10 mouse cellular contexts compared by ENCODE assay signal in genomic region chr15:84351915-84352844, GRCm38 (mm10). TPM values are rescaled to one million over a fixed set of nuclear protein-coding genes. Genes with fewer than 3 reads are reported as not detected.
DNase-seq lines count a peak whose midpoint lies in the region; ATAC-seq lines count a peak whose summit lies in the region.
"Had no signal": no experiment of that assay in that cellular context is flagged by ENCODE, and none has a peak within 500 bp of the region (broad histone marks: within the 10 kb centered on the region; RNA-seq: fewer than 3 reads in every experiment).

No protein-coding gene starts in this region.

- H3K4me3 ChIP-seq in hindbrain, embryonic 14.5 days (replicated peaks; ENCODE audit: low read length) = no peak overlapping the region
- no peak overlapping the region for H3K4me3 ChIP-seq in limb, embryonic 12.5 days (replicated peaks)
- no peak overlapping the region for H3K4me3 ChIP-seq in stomach, embryonic 16.5 days (replicated peaks; ENCODE audit: low read length)
- H3K4me3 ChIP-seq: heart, embryonic 12.5 days; liver, embryonic 13.5 days had no signal

- H3K27me3 ChIP-seq in hindbrain, embryonic 14.5 days (ENCODE audit: control insufficient read depth, insufficient read depth, low read length) = no peaks in the 10 kb centered on the region
- no peaks in the 10 kb centered on the region for H3K27me3 ChIP-seq in limb, embryonic 12.5 days
- H3K27me3 ChIP-seq in stomach, embryonic 16.5 days (ENCODE audit: control insufficient read depth, insufficient read depth, low read length) = no peaks in the 10 kb centered on the region
- H3K27me3 ChIP-seq: heart, embryonic 12.5 days; liver, embryonic 13.5 days; Patski had no signal

- H3K4me1 ChIP-seq in hindbrain, embryonic 14.5 days (replicated peaks; ENCODE audit: control insufficient read depth, insufficient read depth, low read length) = peaks cover 19% of the 10 kb centered on the region; the same call in 1 of the 2 replicates
- H3K4me1 ChIP-seq in limb, embryonic 12.5 days (replicated peaks) = peaks cover 22% of the 10 kb centered on the region
- no peaks in the 10 kb centered on the region for H3K4me1 ChIP-seq in stomach, embryonic 16.5 days (ENCODE audit: control insufficient read depth, insufficient read depth, low read length)
- H3K4me1 ChIP-seq: liver, embryonic 13.5 days had no signal

- 57% methylated on average over 21 of the region's 21 CpGs for WGBS in hindbrain, embryonic 14.5 days
- 42% methylated on average over 21 of the region's 21 CpGs for WGBS in limb, embryonic 12.5 days
- 45% methylated on average over 21 of the region's 21 CpGs for WGBS in stomach, embryonic 16.5 days

- H3K4me2 ChIP-seq in hindbrain, embryonic 14.5 days (replicated peaks) = no peak overlapping the region
- 0 out of 2 replicates have a peak overlapping the region, but pooled peaks have one; percentile 1 for H3K4me2 ChIP-seq in limb, embryonic 12.5 days
- no peak overlapping the region for H3K4me2 ChIP-seq in stomach, embryonic 16.5 days (ENCODE audit: low read depth, low read length)
- H3K4me2 ChIP-seq: heart, embryonic 12.5 days; liver, embryonic 13.5 days had no signal

- no peaks in the 10 kb centered on the region for H3K36me3 ChIP-seq in hindbrain, embryonic 14.5 days (replicated peaks; ENCODE audit: control insufficient read depth, insufficient read depth)
- H3K36me3 ChIP-seq in limb, embryonic 12.5 days = no peaks in the 10 kb centered on the region
- H3K36me3 ChIP-seq in stomach, embryonic 16.5 days (ENCODE audit: control insufficient read depth, insufficient read depth, low read length) = no peaks in the 10 kb centered on the region
- H3K36me3 ChIP-seq: heart, embryonic 12.5 days; liver, embryonic 13.5 days had no signal

- H3K9me3 ChIP-seq in hindbrain, embryonic 14.5 days (ENCODE audit: control insufficient read depth, low read length) = peaks cover 5% of the 10 kb centered on the region; the same call in 1 of the 2 replicates
- H3K9me3 ChIP-seq in limb, embryonic 12.5 days = peaks cover 9% of the 10 kb centered on the region; the same call in 1 of the 2 replicates
- no peaks in the 10 kb centered on the region for H3K9me3 ChIP-seq in stomach, embryonic 16.5 days (replicated peaks; ENCODE audit: control insufficient read depth, low read length)

- no peak for ATAC-seq in hindbrain, embryonic 14.5 days (ENCODE audit: low FRiP score)
- ATAC-seq in limb, embryonic 12.5 days (ENCODE audit: insufficient number of reproducible peaks, insufficient read depth, low FRiP score, low TSS enrichment, low read depth) = 0 out of 2 replicates have a peak, but pooled peaks have one; percentile 22
- ATAC-seq in stomach, embryonic 16.5 days (ENCODE audit: insufficient read depth, low FRiP score) = peak; percentile 45; the same call in 1 of the 2 replicates
- ATAC-seq: Patski had no signal

- peak; percentile 61 for DNase-seq in lung, postnatal 10 days
- no peak for DNase-seq in lung, postnatal 14 days
- no peak for DNase-seq in hindbrain, embryonic 14.5 days (ENCODE audit: low spot score)
- no peak for DNase-seq in gastrocnemius, postnatal 25 days
- DNase-seq in MN1 (ENCODE audit: low spot score) = no peak
- DNase-seq: liver, embryonic 13.5 days had no signal

- no peak overlapping the region for H3K9ac ChIP-seq in hindbrain, embryonic 14.5 days
- H3K9ac ChIP-seq in limb, embryonic 12.5 days (replicated peaks) = no peak overlapping the region
- no peak overlapping the region for H3K9ac ChIP-seq in stomach, embryonic 16.5 days (ENCODE audit: low read length)
- H3K9ac ChIP-seq: heart, embryonic 12.5 days; liver, embryonic 13.5 days had no signal

- H3K27ac ChIP-seq in hindbrain, embryonic 14.5 days = peak overlapping the region; percentile 20; the same call in 1 of the 2 replicates
- H3K27ac ChIP-seq in limb, embryonic 12.5 days = peak overlapping the region; percentile 51
- peak overlapping the region; percentile 47 for H3K27ac ChIP-seq in stomach, embryonic 16.5 days (ENCODE audit: low read length)
- H3K27ac ChIP-seq: liver, embryonic 13.5 days had no signal

RNA-seq across cellular contexts. Expression of gene Parvg, which starts 28.4 kb away (rescaled TPM):
- 0.44 and 0.55 TPM in 2 replicates for polyA plus RNA-seq in hindbrain, embryonic 14.5 days (2014; fragmentation: Nextera tagmentation; extraction: Ambion mirVana)
- polyA plus RNA-seq in limb, embryonic 12.5 days (2016; fragmentation: Nextera tagmentation; extraction: Ambion mirVana) = 0.84 and 1.2 TPM in 2 replicates
- 3.7 and 4.3 TPM in 2 replicates for polyA plus RNA-seq in stomach, embryonic 16.5 days (2015; fragmentation: Nextera tagmentation; extraction: Ambion mirVana)
- total RNA-seq in gastrocnemius, postnatal 25 days (2021) = 1 to 10 TPM in 1 of 2 experiments, under 1 TPM in 1; 0.33 to 1.3 TPM
- polyA plus RNA-seq: Patski had no signal
